Mouse (Mus musculus) liver, embryonic 11.5 days (tissue): Measurements from ENCODE around the gene Aida. TPM values are rescaled to one million over a fixed set of nuclear protein-coding genes. Genes with fewer than 3 reads are reported as not detected.
"Not testable (repeated sequence)": the region's sequence is repeated elsewhere in the genome, so short reads cannot be mapped to it uniquely, and the experiment has no call there.

Experiments used
- ATAC-seq: fragments of 200-750 bp; cut with Nextera tagmentation; replicated peaks from 2 replicates; pipeline ENCODE4 v1.8.0; 2017; ENCODE audit warnings: moderate number of reproducible peaks, mild to moderate bottlenecking, moderate TSS enrichment, moderate library complexity; ENCODE audit not compliant: low FRiP score
- DNase-seq: peaks from one replicate; pipeline ENCODE4 v3.0.0-alpha.2; 2017; ENCODE audit warnings: low spot score
- H3K27ac ChIP-seq: fragments of 300-500 bp; sonication (generic); 2 replicates; pipeline ENCODE4 v1.5.1; 2014; ENCODE audit warnings: mild to moderate bottlenecking, low read depth, low read length, control low read depth
- H3K27me3 ChIP-seq: fragments of 300-500 bp; sonication (generic); replicated peaks from 2 replicates; pipeline ENCODE4 v1.6.1; 2014; ENCODE audit warnings: low read length, mixed read lengths; ENCODE audit not compliant: control insufficient read depth, insufficient read depth
- H3K36me3 ChIP-seq: fragments of 300-500 bp; sonication (generic); 2 replicates; pipeline ENCODE4 v1.6.1; 2014; ENCODE audit warnings: mild to moderate bottlenecking, low read length, moderate library complexity, mixed read lengths; ENCODE audit not compliant: control insufficient read depth, insufficient read depth
- H3K4me1 ChIP-seq: fragments of 300-500 bp; sonication (generic); replicated peaks from 2 replicates; pipeline ENCODE4 v1.6.1; 2014; ENCODE audit warnings: low read length, mixed read lengths; ENCODE audit not compliant: control insufficient read depth, insufficient read depth
- H3K4me2 ChIP-seq: fragments of 300-500 bp; sonication (generic); 2 replicates; pipeline ENCODE4 v1.6.1; 2014; ENCODE audit warnings: mild to moderate bottlenecking, control low read depth, moderate library complexity
- H3K4me3 ChIP-seq: fragments of 300-500 bp; sonication (generic); 2 replicates; pipeline ENCODE4 v1.5.1; 2014; ENCODE audit warnings: low read depth, low read length, control low read depth
- H3K9ac ChIP-seq: fragments of 300-500 bp; sonication (generic); 2 replicates; pipeline ENCODE4 v1.6.1; 2014; ENCODE audit warnings: low read depth, low read length, control low read depth
- H3K9me3 ChIP-seq: fragments of 300-500 bp; sonication (generic); 2 replicates; pipeline ENCODE4 v1.6.1; 2016; ENCODE audit warnings: low read length, inconsistent platforms, mixed read lengths; ENCODE audit not compliant: control insufficient read depth
- whole genome bisulfite sequencing: fragments of 180-500 bp; shearing (Covaris S2); extraction: QIAGEN DNeasy Blood & Tissue Kit; methylation state at CpG from one replicate; pipeline ENCODE4 v1.1.7; 2014; 5-methylcytosine and 5-hydroxymethylcytosine counted together
- polyA plus RNA-seq: library from polyadenylated mRNA; unstranded; fragments of >200 nt; fragmentation: Nextera tagmentation; extraction: Ambion mirVana; gene quantifications from 2 replicates; pipeline ENCODE4 v1.2.1, GENCODE M21; 2014

Aida gene
- polyA plus RNA-seq, 1 experiment from 2014 or later, result 21.1 TPM

GRCm38 (mm10) chr1:183299161-183299560 lies 2.8 kb downstream of the Aida start:
- Histone ChIP-seq H3K4me3 (no peak overlapping the region), H3K4me2 (no peak overlapping the region), H3K4me1 (no peaks in the 10 kb centered on the region), H3K9ac (no peak overlapping the region), H3K27ac (no peak overlapping the region), H3K36me3 (no peaks in the 10 kb centered on the region), H3K9me3 (no peaks in the 10 kb centered on the region), H3K27me3 (no peaks in the 10 kb centered on the region)
- WGBS, result 84% methylated on average over 6 of the region's 6 CpGs
- DNase-seq (peak; percentile 100), ATAC-seq (no peak)

GRCm38 (mm10) chr1:183307555-183307954 lies 11.2 kb downstream of the Aida start:
- ATAC-seq (no peak), DNase-seq (no peak)
- peaks cover 2% of the 10 kb centered on the region; the same call in 1 of the 2 replicates for H3K36me3 ChIP-seq
- H3K9me3 ChIP-seq, result no peaks in the 10 kb centered on the region
- no peak overlapping the region for H3K4me2 ChIP-seq
- WGBS, result 79% methylated on average over 3 of the region's 3 CpGs
- no peak overlapping the region for H3K4me3 ChIP-seq
- no peak overlapping the region for H3K27ac ChIP-seq
- H3K4me1 ChIP-seq, result no peaks in the 10 kb centered on the region
- no peaks in the 10 kb centered on the region for H3K27me3 ChIP-seq
- no peak overlapping the region for H3K9ac ChIP-seq

- peaks cover 2% of the 10 kb centered on the region; the same call in 1 of the 2 replicates for H3K36me3 ChIP-seq
These were observed 12.1 kb downstream of the Aida start for GRCm38 (mm10) chr1:183308476-183308875.

GRCm38 (mm10) chr1:183309601-183310000 lies 13.2 kb downstream of the Aida start:
- 91% methylated on average over 2 of the region's 2 CpGs for WGBS
- H3K9me3 ChIP-seq, H3K27ac ChIP-seq, ATAC-seq, H3K4me1 ChIP-seq, DNase-seq, H3K4me2 ChIP-seq, H3K36me3 ChIP-seq, H3K27me3 ChIP-seq, H3K4me3 ChIP-seq, H3K9ac ChIP-seq: not testable (repeated sequence)

More at GRCm38 (mm10) chr1:183308476-183308875, 12.1 kb downstream of the Aida start:
- no peak for ATAC-seq
- no peak overlapping the region for H3K4me2 ChIP-seq
- H3K9me3 ChIP-seq, result no peaks in the 10 kb centered on the region
- 88% methylated on average over 1 of the region's 1 CpGs for WGBS
- H3K4me1 ChIP-seq, result no peaks in the 10 kb centered on the region
- no peak for DNase-seq
- no peak overlapping the region for H3K4me3 ChIP-seq
- H3K27me3 ChIP-seq, result no peaks in the 10 kb centered on the region
- H3K9ac ChIP-seq, result no peak overlapping the region
- H3K27ac ChIP-seq, result no peak overlapping the region

- DNase-seq (no peak), ATAC-seq (no peak)
- Histone ChIP-seq H3K36me3 (peaks cover 17% of the 10 kb centered on the region), H3K4me1 (no peaks in the 10 kb centered on the region), H3K27me3 (no peaks in the 10 kb centered on the region), H3K9me3 (no peaks in the 10 kb centered on the region), H3K27ac (no peak overlapping the region), H3K9ac (no peak overlapping the region), H3K4me2 (no peak overlapping the region), H3K4me3 (no peak overlapping the region)
- WGBS, result 88% methylated on average over 2 of the region's 2 CpGs
These were observed 15.7 kb downstream of the Aida start for GRCm38 (mm10) chr1:183312076-183312475.

- Histone ChIP-seq H3K9me3 (no peaks in the 10 kb centered on the region), H3K4me2 (no peak overlapping the region), H3K27me3 (no peaks in the 10 kb centered on the region), H3K27ac (no peak overlapping the region), H3K4me3 (no peak overlapping the region), H3K4me1 (no peaks in the 10 kb centered on the region), H3K9ac (no peak overlapping the region), H3K36me3 (peaks cover 22% of the 10 kb centered on the region)
- WGBS, result 80% methylated on average over 2 of the region's 2 CpGs
- ATAC-seq, result no peak; the same call in 1 of the 2 replicates
- DNase-seq, result no peak
These were observed 19.4 kb downstream of the Aida start for GRCm38 (mm10) chr1:183315783-183316182.

DNA sequence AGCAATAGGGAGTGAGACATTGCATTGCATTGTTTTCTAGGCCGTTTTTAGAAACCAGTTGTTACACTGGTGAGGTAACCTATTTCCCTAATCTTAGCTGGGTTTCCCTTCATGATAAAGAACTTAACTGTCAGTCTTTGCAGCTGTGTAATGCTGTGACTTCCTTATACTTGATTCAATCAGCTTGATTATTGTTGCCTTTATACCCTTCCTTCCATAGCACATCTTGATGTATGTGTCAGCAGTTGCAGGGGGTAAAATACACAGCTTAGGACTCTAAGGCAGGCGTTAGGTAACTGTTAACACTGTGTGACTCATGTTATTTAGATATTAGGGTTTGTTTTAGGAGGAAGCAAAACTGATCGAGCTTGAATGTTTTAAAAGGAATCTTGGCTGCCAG lies 24.3 kb downstream of the Aida start:
- Histone ChIP-seq H3K9ac (no peak overlapping the region), H3K27ac (no peak overlapping the region), H3K4me2 (no peak overlapping the region), H3K4me1 (no peaks in the 10 kb centered on the region), H3K4me3 (no peak overlapping the region), H3K36me3 (peaks cover 26% of the 10 kb centered on the region), H3K27me3 (no peaks in the 10 kb centered on the region), H3K9me3 (peaks cover 3% of the 10 kb centered on the region; the same call in 1 of the 2 replicates)
- no peak for DNase-seq
- ATAC-seq, result no peak
- WGBS, result 62% methylated on average over 3 of the region's 3 CpGs

GRCm38 (mm10) chr1:183322496-183322895 lies 26.1 kb downstream of the Aida start:
- not testable (repeated sequence) for H3K4me3 ChIP-seq, DNase-seq, H3K4me2 ChIP-seq, H3K27me3 ChIP-seq, H3K4me1 ChIP-seq, H3K27ac ChIP-seq, H3K9ac ChIP-seq, ATAC-seq, H3K9me3 ChIP-seq
- peaks cover 33% of the 10 kb centered on the region for H3K36me3 ChIP-seq
- 82% methylated on average over 5 of the region's 5 CpGs for WGBS

DNA sequence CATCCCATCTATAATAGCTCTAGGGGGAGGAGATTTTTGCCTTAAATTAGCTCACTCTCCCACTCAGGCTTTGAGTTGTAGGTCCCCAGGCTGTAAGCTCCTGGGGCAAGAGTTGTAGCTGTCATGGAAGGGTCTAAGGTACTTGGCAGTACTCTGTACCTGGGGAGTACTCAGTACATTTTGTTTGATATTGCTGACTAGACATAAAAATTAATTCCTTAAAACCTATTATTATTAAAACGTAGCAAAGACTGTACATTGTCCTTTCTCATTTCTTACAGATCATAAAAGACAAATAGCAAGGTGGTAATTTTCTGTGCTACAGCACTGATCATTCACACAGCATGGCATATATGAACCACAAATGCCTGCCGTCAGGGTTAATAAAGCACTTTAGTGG lies 27.5 kb downstream of the Aida start:
- WGBS, result 93% methylated on average over 2 of the region's 2 CpGs
- Histone ChIP-seq H3K9me3 (peaks cover 3% of the 10 kb centered on the region; the same call in 1 of the 2 replicates), H3K4me3 (no peak overlapping the region), H3K27ac (no peak overlapping the region), H3K36me3 (peaks cover 38% of the 10 kb centered on the region), H3K4me1 (no peaks in the 10 kb centered on the region), H3K9ac (no peak overlapping the region), H3K4me2 (no peak overlapping the region), H3K27me3 (no peaks in the 10 kb centered on the region)
- no peak for ATAC-seq
- DNase-seq, result no peak
